Mouse (Mus musculus) left cerebral cortex, adult 2 months (tissue): ENCODE results near the gene Cryl1. TPM values are rescaled to one million over a fixed set of nuclear protein-coding genes. Genes with fewer than 3 reads are reported as not detected.

Experiments used
- DNase-seq, 2 experiments: peaks; one replicate each; pipeline ENCODE4 v3.0.0; 2021 to 2022; ENCODE audit warnings: low spot score in 2 of 2, mixed read lengths in 1 of 2; ENCODE audit errors: extremely low spot score in 1 of 2
- H3K27ac ChIP-seq: fragments of 200-600 bp; 2 replicates; pipeline ENCODE4 v1.8.1; 2022
- H3K4me3 ChIP-seq: fragments of 200-600 bp; 2 replicates; pipeline ENCODE4 v1.8.1; 2022
- CTCF ChIP-seq: fragments of 200-600 bp; IDR thresholded peaks from 2 replicates; pipeline ENCODE4 v1.8.1; 2022; ENCODE audit warnings: antibody characterized with exemption, mild to moderate bottlenecking, moderate library complexity
- intact Hi-C: fragments of 180-260 bp; cut with DNase I; formaldehyde crosslinking; loops from one replicate; pipeline ENCODE4 v1.15.1; 2025
- total RNA-seq, 2 experiments: library from RNA; stranded (reverse); gene quantifications; 2 replicates each; pipeline ENCODE4 v1.2.3; 2021

The Cryl1 gene
- total RNA-seq, 2 experiments from 2014 or later = 16.1 to 19.7 TPM

GRCm38 (mm10) chr14:57343057-57343750 is 55.1 kb downstream of the Cryl1 start:
- TF ChIP-seq CTCF = no peak
- intact Hi-C loops = no loop called here
- no peak for DNase-seq

GRCm38 (mm10) chr14:57342316-57343055 is 55.8 kb downstream of the Cryl1 start:
- no peak for TF ChIP-seq CTCF
- no peak overlapping the region for H3K4me3 ChIP-seq
- no peak overlapping the region for H3K27ac ChIP-seq
- intact Hi-C loops = no loop called here
- no peak for DNase-seq

More at GRCm38 (mm10) chr14:57343057-57343750, 55.1 kb downstream of the Cryl1 start:
- Histone ChIP-seq H3K27ac (no peak overlapping the region), H3K4me3 (no peak overlapping the region)

- Histone ChIP-seq H3K4me3 (no peak overlapping the region), H3K27ac (no peak overlapping the region)
- DNase-seq = peak in 1 of 2 experiments; percentile 13
- TF ChIP-seq CTCF = no peak
- intact Hi-C loops = no loop called here
These were observed 59.7 kb downstream of the Cryl1 start for GRCm38 (mm10) chr14:57338666-57339065.

- no peak overlapping the region for H3K4me3 ChIP-seq
- intact Hi-C loops = no loop called here
- peak; percentile 57 for TF ChIP-seq CTCF
- DNase-seq = no peak
- H3K27ac ChIP-seq = no peak overlapping the region
These were observed 63.5 kb downstream of the Cryl1 start for GRCm38 (mm10) chr14:57334833-57335232.

- no peak overlapping the region for H3K4me3 ChIP-seq
- intact Hi-C loops = no loop called here
- no peak overlapping the region for H3K27ac ChIP-seq
- no peak for DNase-seq
- no peak; the same call in 1 of the 2 replicates for TF ChIP-seq CTCF
These were observed 65.8 kb downstream of the Cryl1 start for GRCm38 (mm10) chr14:57332503-57332902.

- intact Hi-C loops = no loop called here
- Histone ChIP-seq H3K4me3 (no peak overlapping the region), H3K27ac (no peak overlapping the region)
- TF ChIP-seq CTCF = no peak
- DNase-seq = no peak
These were observed 67.2 kb downstream of the Cryl1 start for GRCm38 (mm10) chr14:57331097-57331496.

- intact Hi-C loops = no loop called here
- DNase-seq = no peak
- no peak overlapping the region for H3K27ac ChIP-seq
These were observed 68.7 kb downstream of the Cryl1 start for GRCm38 (mm10) chr14:57329600-57329999.

GRCm38 (mm10) chr14:57326771-57327170 is 71.6 kb downstream of the Cryl1 start:
- H3K4me3 ChIP-seq = no peak overlapping the region
- DNase-seq = no peak
- H3K27ac ChIP-seq = no peak overlapping the region
- no peak for TF ChIP-seq CTCF
- intact Hi-C loops = no loop called here

More at GRCm38 (mm10) chr14:57329600-57329999, 68.7 kb downstream of the Cryl1 start:
- H3K4me3 ChIP-seq = no peak overlapping the region
- no peak for TF ChIP-seq CTCF

- intact Hi-C loops = no loop called here
- Histone ChIP-seq H3K27ac (no peak overlapping the region), H3K4me3 (no peak overlapping the region)
- TF ChIP-seq CTCF = no peak
- no peak for DNase-seq
These were observed 79.5 kb downstream of the Cryl1 start for GRCm38 (mm10) chr14:57318812-57319211.

GRCm38 (mm10) chr14:57316662-57317600 is 81.4 kb downstream of the Cryl1 start:
- no peak for DNase-seq
- no peak for TF ChIP-seq CTCF
- Histone ChIP-seq H3K27ac (no peak overlapping the region), H3K4me3 (no peak overlapping the region)
- intact Hi-C loops = no loop called here

GRCm38 (mm10) chr14:57315976-57316375 is 82.4 kb downstream of the Cryl1 start:
- no peak for DNase-seq
- no peak for TF ChIP-seq CTCF
- H3K27ac ChIP-seq = no peak overlapping the region
- H3K4me3 ChIP-seq = no peak overlapping the region
- intact Hi-C loops = no loop called here
